Mouse (Mus musculus) stomach, embryonic 16.5 days (tissue): ENCODE measurements around the gene Ddx5. TPM values are rescaled to one million over a fixed set of nuclear protein-coding genes. Genes with fewer than 3 reads are reported as not detected.
"Not testable (repeated sequence)": the region's sequence is repeated elsewhere in the genome, so short reads cannot be mapped to it uniquely, and the experiment has no call there.

Source experiments
- ATAC-seq: fragments of 200-750 bp; cut with Nextera tagmentation; 2 replicates; pipeline ENCODE4 v1.8.0; 2017; ENCODE audit warnings: moderate number of reproducible peaks, moderate TSS enrichment; ENCODE audit not compliant: insufficient read depth, low FRiP score
- H3K27ac ChIP-seq: fragments of 300-500 bp; sonication (generic); 2 replicates; pipeline ENCODE4 v1.5.1; 2014; ENCODE audit warnings: low read length
- H3K27me3 ChIP-seq: fragments of 300-500 bp; sonication (generic); 2 replicates; pipeline ENCODE4 v1.6.1; 2014; ENCODE audit warnings: low read length, control low read depth, mixed read lengths; ENCODE audit not compliant: control insufficient read depth, insufficient read depth
- H3K36me3 ChIP-seq: fragments of 300-500 bp; sonication (generic); 2 replicates; pipeline ENCODE4 v1.6.1; 2014; ENCODE audit warnings: low read length; ENCODE audit not compliant: control insufficient read depth, insufficient read depth
- H3K4me1 ChIP-seq: fragments of 300-500 bp; sonication (generic); 2 replicates; pipeline ENCODE4 v1.6.1; 2014; ENCODE audit warnings: low read length, control low read depth, mixed read lengths; ENCODE audit not compliant: control insufficient read depth, insufficient read depth
- H3K4me2 ChIP-seq: fragments of 300-500 bp; sonication (generic); 2 replicates; pipeline ENCODE4 v1.6.1; 2014; ENCODE audit warnings: low read depth, low read length, mixed read lengths
- H3K4me3 ChIP-seq: fragments of 300-500 bp; sonication (generic); replicated peaks from 2 replicates; pipeline ENCODE4 v1.5.1; 2014; ENCODE audit warnings: mild to moderate bottlenecking, low read length
- H3K9ac ChIP-seq: fragments of 300-500 bp; sonication (generic); 2 replicates; pipeline ENCODE4 v1.6.1; 2014; ENCODE audit warnings: low read length
- H3K9me3 ChIP-seq: fragments of 300-500 bp; sonication (generic); replicated peaks from 2 replicates; pipeline ENCODE4 v1.6.1; 2016; ENCODE audit warnings: low read length, control low read depth; ENCODE audit not compliant: control insufficient read depth
- WGBS: fragments of 180-500 bp; shearing (Covaris S2); extraction: QIAGEN DNeasy Blood & Tissue Kit; methylation state at CpG from one replicate; pipeline ENCODE4 v1.1.7; 2014; 5-methylcytosine and 5-hydroxymethylcytosine counted together
- polyA plus RNA-seq: library from polyadenylated mRNA; unstranded; fragments of >200 nt; fragmentation: Nextera tagmentation; extraction: Ambion mirVana; gene quantifications from 2 replicates; pipeline ENCODE4 v1.2.1, GENCODE M21; 2015

Ddx5 gene
- polyA plus RNA-seq, 1 experiment from 2014 or later: 316 TPM

- H3K36me3 ChIP-seq, ATAC-seq, H3K9ac ChIP-seq, H3K27ac ChIP-seq, H3K4me2 ChIP-seq, H3K9me3 ChIP-seq, H3K4me1 ChIP-seq, H3K27me3 ChIP-seq, H3K4me3 ChIP-seq: not testable (repeated sequence)
- WGBS: 60% methylated on average over 1 of the region's 1 CpGs
Measured at GRCm38 (mm10) chr11:106807442-106807841, 18.5 kb upstream of the Ddx5 start.

GRCm38 (mm10) chr11:106802069-106802627 is 13.2 kb upstream of the Ddx5 start:
- Histone ChIP-seq H3K4me1 (no peaks in the 10 kb centered on the region), H3K9ac (no peak overlapping the region), H3K4me2 (no peak overlapping the region), H3K4me3 (no peak overlapping the region), H3K36me3 (peaks cover 10% of the 10 kb centered on the region), H3K27me3 (no peaks in the 10 kb centered on the region), H3K27ac (no peak overlapping the region), H3K9me3 (no peaks in the 10 kb centered on the region)
- WGBS: 85% methylated on average over 10 of the region's 10 CpGs
- no peak for ATAC-seq

- H3K4me3 ChIP-seq: no peak overlapping the region
- H3K9ac ChIP-seq: no peak overlapping the region
- no peaks in the 10 kb centered on the region for H3K27me3 ChIP-seq
- H3K4me1 ChIP-seq: no peaks in the 10 kb centered on the region
- H3K36me3 ChIP-seq: no peaks in the 10 kb centered on the region
- H3K27ac ChIP-seq: no peak overlapping the region
- ATAC-seq: no peak
- H3K4me2 ChIP-seq: no peak overlapping the region
- no peaks in the 10 kb centered on the region for H3K9me3 ChIP-seq
- 48% methylated on average over 9 of the region's 9 CpGs for WGBS
Measured at GRCm38 (mm10) chr11:106795679-106796078, 6.7 kb upstream of the Ddx5 start.

GRCm38 (mm10) chr11:106793846-106794245 is 4.9 kb upstream of the Ddx5 start:
- no peak overlapping the region for H3K9ac ChIP-seq
- H3K27ac ChIP-seq: no peak overlapping the region
- no peaks in the 10 kb centered on the region; the same call in 1 of the 2 replicates for H3K4me1 ChIP-seq
- no peaks in the 10 kb centered on the region for H3K27me3 ChIP-seq
- H3K4me2 ChIP-seq: no peak overlapping the region
- ATAC-seq: no peak
- 73% methylated on average over 4 of the region's 4 CpGs for WGBS
- no peak overlapping the region for H3K4me3 ChIP-seq
- H3K36me3 ChIP-seq: no peaks in the 10 kb centered on the region
- H3K9me3 ChIP-seq: no peaks in the 10 kb centered on the region

GRCm38 (mm10) chr11:106789649-106790048 is 664 bp upstream of the Ddx5 start:
- H3K27me3 ChIP-seq: no peaks in the 10 kb centered on the region
- H3K4me2 ChIP-seq: peak overlapping the region; percentile 94
- H3K9me3 ChIP-seq: no peaks in the 10 kb centered on the region
- peaks cover 4% of the 10 kb centered on the region; the same call in 1 of the 2 replicates for H3K4me1 ChIP-seq
- 0 out of 2 replicates have a peak, but pooled peaks cover 6% of the 10 kb centered on the region for H3K36me3 ChIP-seq
- ATAC-seq: no peak
- H3K4me3 ChIP-seq: peak overlapping the region; percentile 95
- peak overlapping the region; percentile 98 for H3K9ac ChIP-seq
- 2% methylated on average over 6 of the region's 6 CpGs for WGBS
- H3K27ac ChIP-seq: peak overlapping the region; percentile 99

GRCm38 (mm10) chr11:106788026-106788774 is 785 bp downstream of the Ddx5 start:
- Histone ChIP-seq H3K4me3 (peak overlapping the region; percentile 95), H3K36me3 (peaks cover 16% of the 10 kb centered on the region), H3K9me3 (no peaks in the 10 kb centered on the region), H3K27me3 (no peaks in the 10 kb centered on the region), H3K4me2 (no peak overlapping the region), H3K4me1 (peaks cover 4% of the 10 kb centered on the region; the same call in 1 of the 2 replicates), H3K9ac (peak overlapping the region; percentile 98), H3K27ac (peak overlapping the region; percentile 99)
- ATAC-seq: peak; percentile 85
- WGBS: under 1% methylated on average over 79 of the region's 79 CpGs

GRCm38 (mm10) chr11:106787131-106788025 is 1.6 kb downstream of the Ddx5 start:
- WGBS: under 1% methylated on average over 65 of the region's 65 CpGs
- H3K4me2 ChIP-seq: peak overlapping the region; percentile 88
- peak; percentile 44 for ATAC-seq

GRCm38 (mm10) chr11:106785043-106785442 is 3.9 kb downstream of the Ddx5 start:
- no peak overlapping the region for H3K4me3 ChIP-seq
- no peak overlapping the region for H3K4me2 ChIP-seq
- H3K9me3 ChIP-seq: no peaks in the 10 kb centered on the region
- 76% methylated on average over 1 of the region's 1 CpGs for WGBS
- H3K27ac ChIP-seq: no peak overlapping the region
- no peak overlapping the region for H3K9ac ChIP-seq
- H3K36me3 ChIP-seq: peaks cover 22% of the 10 kb centered on the region
- no peak for ATAC-seq
- no peaks in the 10 kb centered on the region for H3K27me3 ChIP-seq
- peaks cover 7% of the 10 kb centered on the region; the same call in 1 of the 2 replicates for H3K4me1 ChIP-seq

More at GRCm38 (mm10) chr11:106787131-106788025, 1.6 kb downstream of the Ddx5 start:
- H3K36me3 ChIP-seq: peaks cover 22% of the 10 kb centered on the region
- H3K4me1 ChIP-seq: peaks cover 4% of the 10 kb centered on the region; the same call in 1 of the 2 replicates
- no peaks in the 10 kb centered on the region for H3K27me3 ChIP-seq
- peak overlapping the region; percentile 95 for H3K4me3 ChIP-seq
- H3K9ac ChIP-seq: peak overlapping the region; percentile 98
- no peaks in the 10 kb centered on the region for H3K9me3 ChIP-seq
- H3K27ac ChIP-seq: peak overlapping the region; percentile 99
